Mouse (Mus musculus): ENCODE measurements around the gene March4. TPM values are rescaled to one million over a fixed set of nuclear protein-coding genes. Genes with fewer than 3 reads are reported as not detected.

Gene March4
- polyA plus RNA-seq, 1 experiment = 5.7 TPM

DNA sequence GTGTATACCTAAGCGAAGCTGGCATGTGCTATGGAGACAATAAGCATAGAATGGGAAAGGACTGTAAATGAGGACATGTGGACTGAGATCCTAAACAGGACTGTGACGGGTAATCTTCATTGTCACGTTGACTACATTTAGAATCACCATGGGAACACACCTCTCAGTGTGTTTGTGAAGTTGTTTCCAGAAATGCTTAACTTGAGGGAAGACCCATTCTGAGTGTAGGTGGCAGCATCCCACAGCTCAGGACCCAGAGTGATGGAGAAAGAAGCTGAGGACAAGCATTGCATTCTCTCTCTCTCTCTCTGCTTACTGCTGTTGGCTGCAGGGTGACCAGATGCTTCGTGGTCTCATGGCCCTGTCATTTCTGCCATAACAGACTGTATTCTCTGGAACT, 79.1 kb downstream of the March4 start:
- H3K27ac ChIP-seq (ENCODE audit: insufficient read depth, low read length) = no peak overlapping the region
- peak; percentile 19; the same call in 1 of the 2 replicates for TF ChIP-seq CTCF (IDR thresholded peaks at IDR 0.05; ENCODE audit: extremely low read depth, insufficient read depth, low read length)
- TF ChIP-seq POLR2A (IDR thresholded peaks at IDR 0.05; ENCODE audit: extremely low read depth, insufficient read depth, low read length) = no peak
- peaks cover 12% of the 10 kb centered on the region for H3K4me1 ChIP-seq (ENCODE audit: control insufficient read depth, insufficient read depth, low read length)
- no peak overlapping the region for H3K4me3 ChIP-seq (ENCODE audit: insufficient read depth, low read length)

DNA sequence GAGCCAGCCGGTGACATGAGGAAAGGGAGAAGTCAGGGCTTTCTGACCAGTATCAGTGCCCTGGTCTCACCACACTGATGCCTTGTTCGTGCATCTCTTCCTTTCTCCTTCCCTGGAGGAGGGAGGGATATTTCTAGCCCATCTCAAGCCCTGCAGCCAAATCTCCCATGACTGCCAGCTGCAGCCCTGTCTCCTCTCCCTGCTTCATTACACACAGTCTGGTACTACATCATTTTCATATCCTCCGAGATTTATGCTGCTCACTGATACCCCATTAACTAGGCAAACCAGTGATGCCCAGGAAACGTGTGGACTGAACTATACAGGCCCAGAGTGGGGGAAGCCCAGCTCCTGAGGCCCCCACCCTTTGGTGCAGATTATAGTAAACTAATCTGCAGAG, 80.8 kb downstream of the March4 start:
- H3K4me3 ChIP-seq (ENCODE audit: insufficient read depth, low read length) = no peak overlapping the region
- H3K27ac ChIP-seq (ENCODE audit: insufficient read depth, low read length) = peak overlapping the region; percentile 25; the same call in 1 of the 2 replicates
- TF ChIP-seq CTCF (IDR thresholded peaks at IDR 0.05; ENCODE audit: extremely low read depth, insufficient read depth, low read length) = no peak
- no peak for TF ChIP-seq POLR2A (IDR thresholded peaks at IDR 0.05; ENCODE audit: extremely low read depth, insufficient read depth, low read length)
- peaks cover 14% of the 10 kb centered on the region for H3K4me1 ChIP-seq (ENCODE audit: control insufficient read depth, insufficient read depth, low read length)

DNA sequence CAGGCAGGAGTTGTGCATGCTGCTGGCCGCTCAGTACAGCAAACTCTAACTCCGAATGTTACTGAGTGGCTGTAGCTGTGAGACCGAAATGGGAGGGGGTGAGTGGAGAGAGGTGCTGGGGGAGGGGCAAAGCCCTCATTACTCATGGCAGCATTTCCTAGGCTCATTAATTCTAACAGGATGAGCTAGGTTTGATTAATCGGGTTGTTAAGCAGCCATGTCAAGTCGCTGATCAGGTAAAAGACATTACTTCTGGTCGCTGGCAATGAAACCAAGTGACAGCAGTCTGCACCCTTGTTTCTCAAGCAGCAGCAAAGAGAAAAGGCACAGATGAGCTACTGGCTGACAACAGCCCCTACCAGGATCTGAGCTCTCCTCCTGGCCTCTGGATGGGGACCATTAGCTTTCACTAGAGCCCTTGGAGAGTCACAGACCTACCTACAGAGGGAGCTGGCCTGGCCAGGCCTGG, 82.0 kb downstream of the March4 start:
- no peak for TF ChIP-seq POLR2A (IDR thresholded peaks at IDR 0.05; ENCODE audit: extremely low read depth, insufficient read depth, low read length)
- peaks cover 14% of the 10 kb centered on the region for H3K4me1 ChIP-seq (ENCODE audit: control insufficient read depth, insufficient read depth, low read length)
- H3K27ac ChIP-seq (ENCODE audit: insufficient read depth, low read length) = no peak overlapping the region
- no peak overlapping the region for H3K4me3 ChIP-seq (ENCODE audit: insufficient read depth, low read length)

DNA sequence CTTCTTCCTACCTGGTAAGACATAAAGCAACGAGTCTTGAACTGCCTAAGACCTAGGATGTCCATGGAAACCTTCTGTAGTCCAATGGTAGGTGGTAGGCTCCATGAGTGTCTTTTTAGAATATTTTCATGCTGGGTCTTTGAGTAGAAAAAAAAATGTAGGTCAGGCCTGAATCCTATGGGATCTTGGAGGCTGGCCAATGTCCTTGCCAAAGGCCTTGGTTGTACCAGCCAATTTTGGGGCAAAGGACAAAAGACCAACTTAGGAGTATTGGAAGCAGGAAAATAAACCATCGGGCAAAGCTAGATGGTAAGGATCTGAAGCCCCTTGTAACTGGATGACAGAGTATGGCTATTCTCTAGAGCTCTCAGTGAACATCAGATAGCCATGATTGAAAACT, 83.9 kb downstream of the March4 start:
- Histone ChIP-seq H3K4me1 (ENCODE audit: control insufficient read depth, insufficient read depth, low read length) (peaks cover 14% of the 10 kb centered on the region), H3K4me3 (ENCODE audit: insufficient read depth, low read length) (no peak overlapping the region), H3K27ac (ENCODE audit: insufficient read depth, low read length) (no peak overlapping the region)
- no peak for TF ChIP-seq CTCF (IDR thresholded peaks at IDR 0.05; ENCODE audit: extremely low read depth, insufficient read depth, low read length)

DNA sequence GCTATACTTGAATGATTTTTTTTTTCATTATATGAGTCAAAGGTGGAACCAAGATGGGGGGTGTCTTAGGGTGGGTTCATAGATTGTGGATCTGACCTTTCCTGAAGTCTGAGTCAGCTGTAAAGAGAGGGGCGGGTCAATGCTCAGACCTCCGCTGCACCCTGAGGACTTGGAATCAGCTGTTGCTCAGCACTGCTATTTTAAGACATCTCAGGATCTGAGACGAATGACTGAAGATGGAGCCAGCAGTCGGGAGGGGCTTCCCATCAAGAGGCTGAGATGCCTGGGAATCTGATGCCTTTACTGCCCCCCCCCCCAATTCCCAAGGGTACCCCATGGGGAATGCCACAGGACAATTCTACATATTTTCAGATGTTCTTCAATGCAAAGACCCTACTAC, 85.9 kb downstream of the March4 start:
- no peak for TF ChIP-seq CTCF (IDR thresholded peaks at IDR 0.05; ENCODE audit: extremely low read depth, insufficient read depth, low read length)
- no peak for TF ChIP-seq POLR2A (IDR thresholded peaks at IDR 0.05; ENCODE audit: extremely low read depth, insufficient read depth, low read length)
- Histone ChIP-seq H3K4me3 (ENCODE audit: insufficient read depth, low read length) (no peak overlapping the region), H3K4me1 (ENCODE audit: control insufficient read depth, insufficient read depth, low read length) (peaks cover 5% of the 10 kb centered on the region), H3K27ac (ENCODE audit: insufficient read depth, low read length) (no peak overlapping the region)

DNA sequence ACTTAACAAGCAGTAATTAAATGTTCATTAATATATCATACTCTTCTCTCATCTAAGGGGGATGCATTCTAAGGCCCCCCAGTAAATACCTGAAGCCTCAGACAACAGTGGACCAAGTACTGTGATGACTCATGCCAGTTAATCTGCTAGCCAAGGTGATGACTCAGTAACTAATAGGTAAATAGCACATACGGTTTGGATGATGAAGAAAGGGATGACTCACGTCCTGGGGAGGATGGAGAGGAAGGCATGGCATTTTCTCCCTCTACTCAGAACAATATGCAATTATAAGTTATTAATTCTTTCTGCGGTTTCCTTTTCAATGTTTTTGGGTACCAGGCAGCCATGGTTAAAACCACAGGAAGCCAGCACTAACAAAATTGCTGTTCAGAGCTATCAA, 87.0 kb downstream of the March4 start:
- no peak overlapping the region for H3K27ac ChIP-seq (ENCODE audit: insufficient read depth, low read length)
- TF ChIP-seq POLR2A (IDR thresholded peaks at IDR 0.05; ENCODE audit: extremely low read depth, insufficient read depth, low read length) (no peak), CTCF (IDR thresholded peaks at IDR 0.05; ENCODE audit: extremely low read depth, insufficient read depth, low read length) (no peak)
- H3K4me3 ChIP-seq (ENCODE audit: insufficient read depth, low read length) = no peak overlapping the region
- peaks cover 2% of the 10 kb centered on the region for H3K4me1 ChIP-seq (ENCODE audit: control insufficient read depth, insufficient read depth, low read length)

DNA sequence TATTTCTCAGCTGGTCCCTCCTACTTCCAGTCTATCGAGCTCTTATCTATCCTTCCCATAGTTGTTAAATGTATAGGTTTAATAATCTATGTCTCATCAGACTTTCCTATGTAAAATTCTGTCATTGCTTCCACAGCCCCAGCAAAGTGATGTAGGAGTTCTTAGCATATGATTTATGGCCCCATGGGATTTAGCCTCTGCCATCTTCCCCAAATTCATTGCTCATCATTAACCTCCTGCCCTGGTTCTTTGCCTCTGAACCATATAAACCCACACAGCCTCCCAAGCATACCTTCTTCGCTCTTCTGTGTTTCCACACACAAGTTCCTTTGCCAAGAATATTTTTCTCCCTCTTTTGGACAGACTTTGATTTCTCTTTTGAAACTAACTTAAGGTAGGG, 94.0 kb downstream of the March4 start:
- H3K27ac ChIP-seq (ENCODE audit: insufficient read depth, low read length) = no peak overlapping the region
- TF ChIP-seq CTCF (IDR thresholded peaks at IDR 0.05; ENCODE audit: extremely low read depth, insufficient read depth, low read length) (no peak), POLR2A (IDR thresholded peaks at IDR 0.05; ENCODE audit: extremely low read depth, insufficient read depth, low read length) (no peak)
- no peak overlapping the region for H3K4me3 ChIP-seq (ENCODE audit: insufficient read depth, low read length)
- H3K4me1 ChIP-seq (ENCODE audit: control insufficient read depth, insufficient read depth, low read length) = no peaks in the 10 kb centered on the region

DNA sequence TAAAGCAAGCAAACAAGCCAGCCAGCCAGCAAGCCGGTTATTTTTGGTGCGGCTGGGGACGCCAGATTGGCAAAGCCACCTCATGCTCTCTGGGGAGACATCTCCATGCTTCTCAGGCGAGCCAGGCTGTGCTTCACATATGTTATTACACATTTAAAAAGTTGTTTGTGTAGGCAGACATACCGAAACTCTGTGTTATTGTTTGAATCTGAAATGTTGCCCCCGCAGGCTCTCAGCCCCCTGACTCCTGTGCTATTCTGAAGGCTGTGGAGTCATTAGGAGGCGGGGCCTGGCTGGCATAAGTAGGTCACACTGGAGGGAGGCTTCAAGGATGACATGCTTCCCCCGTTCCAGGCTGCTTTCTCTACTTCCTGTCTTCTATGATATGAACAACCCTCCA, 97.6 kb downstream of the March4 start:
- Histone ChIP-seq H3K27ac (ENCODE audit: insufficient read depth, low read length) (no peak overlapping the region), H3K4me1 (ENCODE audit: control insufficient read depth, insufficient read depth, low read length) (no peaks in the 10 kb centered on the region), H3K4me3 (ENCODE audit: insufficient read depth, low read length) (no peak overlapping the region)
- TF ChIP-seq CTCF (IDR thresholded peaks at IDR 0.05; ENCODE audit: extremely low read depth, insufficient read depth, low read length) (no peak), POLR2A (IDR thresholded peaks at IDR 0.05; ENCODE audit: extremely low read depth, insufficient read depth, low read length) (no peak)

DNA sequence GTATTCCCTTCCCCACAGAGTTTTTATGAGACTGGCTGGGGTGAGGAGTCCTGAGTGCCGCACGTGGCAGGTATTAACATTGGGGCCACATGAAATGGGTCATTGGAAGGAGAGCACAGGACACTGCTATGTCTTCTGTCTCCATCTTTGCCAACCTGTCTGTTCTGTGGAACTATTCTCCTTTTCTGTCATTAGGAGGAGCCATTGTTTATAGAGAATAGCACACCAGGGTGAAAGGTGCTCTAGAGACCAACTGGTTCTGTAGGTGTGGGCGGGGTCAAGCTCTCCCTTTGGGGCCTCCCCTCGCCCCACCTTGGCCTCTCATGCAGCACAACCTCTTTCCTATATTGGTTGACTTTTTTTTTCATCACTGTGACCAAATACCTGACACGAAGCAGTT, 99.8 kb downstream of the March4 start:
- Histone ChIP-seq H3K27ac (ENCODE audit: insufficient read depth, low read length) (no peak overlapping the region), H3K4me3 (ENCODE audit: insufficient read depth, low read length) (no peak overlapping the region), H3K4me1 (ENCODE audit: control insufficient read depth, insufficient read depth, low read length) (no peaks in the 10 kb centered on the region)
- TF ChIP-seq CTCF (IDR thresholded peaks at IDR 0.05; ENCODE audit: extremely low read depth, insufficient read depth, low read length) (no peak), POLR2A (IDR thresholded peaks at IDR 0.05; ENCODE audit: extremely low read depth, insufficient read depth, low read length) (no peak)

DNA sequence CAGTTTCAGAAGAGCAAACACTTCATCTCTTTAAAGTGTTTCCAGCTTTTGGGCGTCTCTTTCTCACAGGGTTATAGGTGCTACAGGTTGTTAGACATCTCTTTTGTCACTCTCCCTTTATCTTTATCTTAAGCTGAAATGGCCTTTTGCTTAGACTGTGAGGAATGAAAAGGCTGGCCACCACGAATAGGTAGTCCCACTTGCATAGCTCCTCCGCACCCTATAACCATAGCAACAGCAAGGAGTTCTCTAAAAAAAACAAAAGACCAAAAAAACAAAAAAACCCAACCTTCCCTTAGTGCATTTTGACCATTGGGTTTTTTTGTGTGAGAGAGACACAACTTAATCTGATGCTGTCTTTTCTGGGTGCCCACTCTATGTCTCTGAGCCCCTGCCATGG, 102.2 kb downstream of the March4 start:
- no peak for TF ChIP-seq CTCF (IDR thresholded peaks at IDR 0.05; ENCODE audit: extremely low read depth, insufficient read depth, low read length)
- TF ChIP-seq POLR2A (IDR thresholded peaks at IDR 0.05; ENCODE audit: extremely low read depth, insufficient read depth, low read length) = no peak
- no peak overlapping the region for H3K4me3 ChIP-seq (ENCODE audit: insufficient read depth, low read length)
- no peaks in the 10 kb centered on the region for H3K4me1 ChIP-seq (ENCODE audit: control insufficient read depth, insufficient read depth, low read length)
- no peak overlapping the region for H3K27ac ChIP-seq (ENCODE audit: insufficient read depth, low read length)

DNA sequence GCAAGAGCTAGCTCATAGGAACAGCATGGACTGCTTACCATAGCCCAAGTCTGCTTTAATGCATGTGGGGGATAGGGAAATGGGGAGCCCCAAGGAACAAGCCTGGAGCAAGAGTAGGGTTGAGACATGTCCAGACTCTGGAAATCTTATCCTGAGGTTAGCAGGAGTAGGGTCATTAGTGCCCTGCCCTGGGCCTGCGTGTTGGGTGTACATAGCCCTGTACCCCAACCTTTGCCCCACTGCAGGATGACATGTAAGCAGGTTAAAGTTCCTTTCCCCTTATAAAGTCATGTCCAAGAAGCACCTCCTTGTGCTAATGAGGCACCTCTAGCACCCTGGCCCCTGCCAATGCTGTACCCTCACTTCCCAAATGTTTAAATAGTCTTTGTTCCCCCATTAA, 104.2 kb downstream of the March4 start:
- no peaks in the 10 kb centered on the region for H3K4me1 ChIP-seq (ENCODE audit: control insufficient read depth, insufficient read depth, low read length)
- H3K4me3 ChIP-seq (ENCODE audit: insufficient read depth, low read length) = no peak overlapping the region
- no peak for TF ChIP-seq POLR2A (IDR thresholded peaks at IDR 0.05; ENCODE audit: extremely low read depth, insufficient read depth, low read length)
- no peak for TF ChIP-seq CTCF (IDR thresholded peaks at IDR 0.05; ENCODE audit: extremely low read depth, insufficient read depth, low read length)
- H3K27ac ChIP-seq (ENCODE audit: insufficient read depth, low read length) = no peak overlapping the region

All from cortical plate, adult 2 months (tissue).